Mouse (Mus musculus): ENCODE measurements around the gene Galnt9.

The Galnt9 gene

DNA sequence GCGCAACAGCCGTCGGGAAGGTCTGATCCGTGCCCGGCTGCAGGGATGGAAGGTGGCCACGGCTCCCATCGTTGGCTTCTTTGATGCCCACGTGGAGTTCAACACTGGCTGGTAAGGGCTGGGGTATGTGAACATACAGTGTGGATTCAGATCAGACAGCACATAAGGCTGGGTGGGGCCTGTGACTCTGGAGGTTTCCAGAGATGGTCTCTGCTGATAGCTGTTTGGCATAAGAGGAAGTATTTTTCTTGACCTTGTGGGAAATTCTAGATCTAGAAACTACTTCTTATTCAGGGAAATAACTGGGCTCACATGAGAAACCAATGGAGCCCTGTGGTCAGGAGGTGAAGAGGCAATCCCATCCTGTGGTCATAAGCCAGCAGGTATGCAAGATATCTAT, 45.7 kb downstream of the Galnt9 start:
- DNase-seq (ENCODE audit: low spot score) = no peak

DNA sequence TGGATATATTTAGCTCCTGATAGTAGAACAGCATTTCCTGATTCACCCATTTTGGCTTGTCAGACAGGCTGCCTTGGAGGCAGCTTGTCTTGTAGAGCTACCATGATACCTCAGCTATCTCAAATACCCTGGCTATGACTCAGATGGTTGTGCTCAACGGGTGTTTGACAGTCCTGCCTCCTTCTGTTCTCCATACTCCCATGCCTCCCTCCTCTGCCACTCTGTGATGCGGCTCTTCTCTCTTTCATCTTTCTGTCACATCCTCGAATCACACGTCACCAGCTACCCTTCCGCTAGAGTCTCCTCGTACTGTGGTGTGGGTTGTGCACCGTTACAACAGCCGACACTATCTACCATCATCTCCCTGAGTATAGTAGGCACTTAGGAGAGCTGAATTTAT, 50.3 kb downstream of the Galnt9 start:
- DNase-seq (ENCODE audit: low spot score) = peak; percentile 80

DNA sequence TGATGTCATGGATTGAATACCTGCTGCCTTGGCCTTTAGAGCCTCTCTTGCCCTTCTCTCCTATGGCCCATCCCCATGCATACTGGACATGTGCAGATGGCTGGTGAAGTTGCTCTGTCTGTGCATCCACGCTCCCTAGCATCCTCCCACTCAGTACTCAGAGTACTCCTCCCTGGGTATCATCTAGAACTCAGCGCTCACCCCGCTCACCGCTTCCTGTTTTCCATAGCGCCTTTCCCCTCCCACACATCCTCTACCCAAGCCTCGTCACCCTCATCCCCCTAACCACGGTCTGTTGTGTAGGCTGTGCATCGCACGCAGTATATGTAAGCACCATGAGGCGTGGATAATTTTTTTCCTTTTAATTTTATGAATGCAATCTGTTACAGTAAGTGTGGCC, 51.2 kb downstream of the Galnt9 start:
- DNase-seq (ENCODE audit: low spot score) = peak; percentile 84

DNA sequence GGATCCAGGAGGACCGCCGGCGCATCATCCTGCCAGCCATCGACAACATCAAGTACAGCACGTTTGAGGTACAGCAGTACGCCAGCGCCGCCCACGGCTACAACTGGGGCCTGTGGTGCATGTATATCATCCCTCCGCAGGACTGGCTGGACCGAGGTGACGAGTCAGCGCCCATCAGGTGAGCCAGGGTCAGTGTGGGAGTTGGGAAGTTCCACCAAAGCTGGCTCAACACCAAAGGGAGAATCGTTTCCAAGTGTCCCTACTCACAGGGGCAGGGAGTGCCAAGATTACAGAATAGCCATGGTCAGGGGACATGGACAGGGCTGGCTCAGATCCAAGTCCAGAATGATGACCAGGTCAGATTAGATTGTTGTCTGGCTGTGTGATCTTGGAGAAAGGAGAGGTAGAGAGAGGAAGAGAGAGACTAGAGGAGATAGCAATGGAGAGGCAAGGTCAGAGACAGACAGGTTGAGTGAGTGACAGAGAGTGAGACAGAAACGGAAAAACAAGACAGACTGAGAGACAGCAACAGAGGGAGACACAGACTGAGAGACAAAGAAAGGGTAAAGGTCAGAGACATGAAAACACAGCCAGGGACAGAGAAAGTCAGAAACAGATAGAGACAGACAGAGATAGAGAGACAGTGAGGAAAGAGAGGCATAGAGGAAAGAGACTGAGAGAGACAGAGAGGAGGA, 52.1 kb downstream of the Galnt9 start:
- DNase-seq (ENCODE audit: low spot score) = peak; percentile 26

DNA sequence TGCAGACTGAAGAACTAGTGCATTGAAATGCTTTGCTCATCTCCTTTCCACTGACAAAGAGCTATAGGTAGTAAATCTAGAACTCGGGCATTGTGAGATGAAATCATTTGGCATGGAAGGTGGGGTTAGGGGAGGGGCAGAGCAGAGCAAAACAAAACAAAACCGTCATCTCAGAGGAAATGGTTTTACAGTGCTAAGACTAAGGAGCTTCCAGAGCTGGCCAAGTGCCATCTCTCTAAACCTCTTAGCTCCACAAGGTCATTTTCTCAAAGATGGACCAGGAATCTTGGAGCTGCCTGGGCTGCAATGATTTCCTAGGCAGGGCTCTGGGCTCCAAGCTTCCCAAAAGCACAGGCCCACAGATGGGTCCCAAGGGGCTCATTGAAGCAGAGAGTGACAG, 53.3 kb downstream of the Galnt9 start:
- peak; percentile 61 for DNase-seq (ENCODE audit: low spot score)

DNA sequence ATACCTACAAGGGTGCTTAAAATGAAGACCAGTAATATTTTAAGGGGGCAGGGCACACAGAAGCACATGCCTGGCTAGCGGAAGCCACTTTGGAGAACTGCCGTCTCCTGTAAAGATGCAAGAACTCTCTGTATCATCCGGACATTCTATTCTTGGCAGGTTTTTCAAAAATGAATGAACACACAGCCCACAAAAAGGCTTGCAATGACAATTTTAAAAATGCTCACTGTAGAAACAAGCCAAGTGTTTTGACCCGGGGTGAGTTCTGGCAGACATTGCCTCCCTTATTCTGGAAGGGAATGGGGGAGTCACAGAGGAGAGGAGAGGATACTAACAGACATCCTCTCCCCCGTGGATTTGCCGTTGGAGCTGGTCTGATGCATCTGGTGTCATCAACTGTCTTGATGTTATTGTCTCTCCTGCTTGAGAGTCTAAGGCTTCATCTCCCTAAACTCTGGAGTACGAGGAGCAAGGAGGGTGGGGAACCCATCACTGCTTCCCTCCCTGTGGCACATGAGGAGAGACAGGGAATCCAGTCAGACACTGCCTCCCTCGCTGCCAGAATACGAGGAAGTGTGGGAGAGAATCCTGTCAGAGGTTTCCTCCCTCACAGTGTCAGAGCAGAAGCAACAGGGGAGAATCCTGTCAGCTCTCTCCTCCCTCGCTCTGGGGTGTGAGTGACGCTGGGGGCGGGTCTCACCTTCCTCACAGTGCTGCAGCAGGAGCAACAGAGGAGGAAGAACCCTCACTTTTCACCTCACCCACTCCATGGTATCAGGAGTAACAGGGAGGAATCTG, 54.3 kb downstream of the Galnt9 start:
- DNase-seq (ENCODE audit: low spot score) = peak; percentile 52

DNA sequence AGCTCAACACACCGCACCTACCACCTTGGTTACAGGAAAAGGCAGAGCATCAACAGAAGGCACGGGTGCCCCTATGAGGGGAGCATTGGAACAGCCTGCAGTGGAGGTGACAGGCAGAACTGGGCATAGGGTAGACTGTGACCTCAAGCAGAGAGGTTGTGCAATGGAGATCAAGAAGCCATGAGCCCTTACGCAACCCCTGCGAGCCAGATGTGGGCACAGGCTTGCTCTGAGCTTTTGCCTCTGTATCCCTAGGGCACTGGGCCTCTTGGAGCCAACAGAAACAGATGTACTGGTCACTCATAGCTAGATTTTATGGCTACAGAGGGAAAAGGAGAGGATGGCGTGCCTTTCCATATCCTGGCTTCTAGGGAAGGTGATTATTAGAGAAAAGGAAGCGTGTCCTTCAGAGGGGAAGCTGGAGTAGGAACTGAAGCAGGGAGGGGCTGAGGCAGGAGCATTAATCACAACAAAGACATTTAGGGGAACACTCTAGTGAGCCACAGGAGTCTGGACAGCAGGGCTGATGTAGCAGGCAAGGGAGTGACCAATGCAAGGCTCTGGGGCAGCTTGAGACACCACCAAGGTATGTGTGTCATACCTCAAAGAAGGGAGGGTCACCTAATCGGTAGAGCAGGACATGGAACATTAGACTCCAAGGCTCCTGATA, 59.0 kb downstream of the Galnt9 start:
- DNase-seq (ENCODE audit: low spot score) = no peak

DNA sequence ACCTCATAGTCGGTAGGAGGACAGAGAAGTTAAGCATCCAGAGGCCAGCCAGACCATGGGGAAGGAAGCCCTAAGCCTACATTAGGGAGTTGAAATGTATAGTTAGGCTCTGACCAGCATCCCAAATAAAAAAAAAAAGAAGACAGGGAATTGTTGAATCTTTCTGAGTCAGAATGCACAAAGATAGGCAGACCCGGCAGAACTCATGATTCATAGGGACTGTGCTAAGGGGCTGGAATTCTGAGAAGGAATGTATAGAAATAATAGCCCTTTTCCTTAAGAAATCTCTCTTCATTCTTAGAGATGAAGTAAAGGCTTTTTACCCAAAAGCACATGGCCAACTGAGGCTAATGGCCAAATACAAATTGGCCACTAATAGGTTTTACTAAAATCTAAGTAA, 60.2 kb downstream of the Galnt9 start:
- DNase-seq (ENCODE audit: low spot score) = no peak

DNA sequence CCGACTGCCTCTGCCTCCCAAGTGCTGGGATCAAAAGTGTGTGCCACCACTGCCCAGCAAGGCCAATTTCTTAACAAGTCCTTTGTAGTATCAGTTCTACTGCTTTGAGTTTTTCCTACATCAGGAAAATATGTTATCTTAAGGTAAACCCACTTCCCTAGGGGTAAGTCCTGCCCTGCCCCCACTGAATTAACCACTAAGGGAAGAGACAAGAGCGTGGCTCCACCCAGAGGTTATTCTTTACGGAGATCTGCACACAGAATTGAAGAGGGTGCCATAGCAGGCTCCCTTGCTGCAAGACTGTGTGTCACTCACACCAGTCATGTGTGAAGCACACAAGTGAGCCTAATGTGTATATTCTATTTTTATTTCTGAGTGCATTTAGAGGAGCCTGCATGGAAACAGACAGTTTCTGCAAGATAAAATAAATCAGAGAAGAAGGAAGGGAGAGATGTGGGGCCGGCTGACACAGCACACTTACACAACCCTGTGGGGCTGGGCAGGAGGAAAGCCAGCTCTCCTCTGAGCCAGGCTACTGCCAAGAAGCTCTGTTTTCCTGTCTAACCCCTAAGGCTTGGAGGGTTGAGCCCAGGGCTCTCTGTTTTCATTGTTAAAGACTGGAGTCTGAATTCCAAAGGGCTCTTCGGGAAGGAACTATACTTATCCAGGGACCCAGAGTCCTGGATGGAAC, 61.5 kb downstream of the Galnt9 start:
- DNase-seq (ENCODE audit: low spot score) = peak; percentile 20

DNA sequence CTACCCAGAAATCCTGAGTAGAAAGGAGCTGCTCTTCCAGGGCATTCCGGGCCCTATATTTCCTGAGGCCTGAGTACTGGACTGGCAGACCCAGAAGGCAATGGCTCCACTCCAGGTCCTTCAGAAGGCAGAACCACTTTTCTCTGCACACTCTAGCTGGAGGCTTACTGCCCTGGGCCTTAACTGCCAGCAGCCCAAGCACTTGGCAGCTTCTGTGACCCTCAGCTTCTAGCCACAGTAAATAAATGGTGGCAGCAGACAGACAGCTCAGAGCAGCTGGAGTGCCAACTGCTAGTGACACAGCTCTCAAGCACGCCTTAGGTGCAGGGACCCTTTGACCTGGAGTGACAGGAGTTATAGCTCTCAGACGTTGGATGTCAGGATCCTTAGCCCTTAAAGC, 63.6 kb downstream of the Galnt9 start:
- no peak for DNase-seq (ENCODE audit: low spot score)

DNA sequence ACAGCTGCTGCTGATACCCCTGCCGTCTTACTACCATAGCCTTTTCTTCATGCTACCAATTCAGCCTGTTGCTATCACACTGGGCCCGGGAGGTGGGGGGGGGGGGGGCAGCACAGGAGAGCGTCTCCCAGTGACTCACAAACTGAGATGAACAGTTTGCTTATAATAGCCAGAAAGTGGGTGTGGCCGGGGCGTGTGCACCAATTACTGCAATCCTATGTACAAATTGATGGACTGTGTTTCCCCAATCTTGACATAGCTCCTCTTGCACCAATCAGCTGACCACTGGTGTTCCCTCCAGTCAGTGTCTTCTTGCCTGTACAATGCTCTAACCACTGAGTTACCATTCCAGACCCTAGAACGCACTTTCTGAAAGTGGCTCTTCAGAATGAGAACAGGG, 64.2 kb downstream of the Galnt9 start:
- DNase-seq (ENCODE audit: low spot score) = no peak

DNA sequence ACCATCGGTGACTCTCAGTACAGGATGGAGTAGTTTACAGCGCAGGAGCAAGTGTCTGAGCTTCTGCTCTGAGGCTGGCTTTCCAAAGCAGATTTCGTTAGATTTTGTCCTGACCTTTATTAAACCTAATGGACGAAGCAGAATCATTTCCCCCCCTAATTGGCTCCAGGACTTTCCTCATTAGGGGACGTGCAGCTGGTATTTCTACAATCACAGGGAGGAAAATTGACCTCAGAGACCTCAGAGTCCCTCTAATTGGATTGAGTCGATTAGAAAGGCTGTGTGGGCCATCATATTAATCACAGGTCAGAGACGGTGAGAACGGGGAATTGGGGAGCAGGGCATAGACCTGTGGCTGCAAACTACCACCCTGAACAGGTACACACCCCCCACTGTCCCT, 64.8 kb downstream of the Galnt9 start:
- DNase-seq (ENCODE audit: low spot score) = no peak

DNA sequence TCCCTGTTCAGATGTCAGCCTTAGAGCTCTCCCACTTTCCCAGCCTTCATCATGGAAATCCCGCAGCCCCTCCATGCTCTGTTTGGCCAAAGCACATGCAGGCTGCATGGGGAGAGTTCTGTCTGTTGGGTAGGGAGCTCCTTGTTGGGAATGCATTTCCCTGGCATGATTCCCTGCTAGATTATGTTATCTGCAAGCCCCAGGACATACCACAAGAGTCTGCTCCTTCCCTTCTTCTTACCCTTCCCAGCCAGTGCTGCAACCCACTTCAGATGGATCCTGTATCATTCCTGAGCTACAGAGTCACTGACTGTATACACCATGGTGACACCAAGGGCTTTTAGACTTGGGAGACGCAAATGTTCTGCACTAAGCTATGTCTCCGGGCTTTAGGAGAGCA, 65.3 kb downstream of the Galnt9 start:
- DNase-seq (ENCODE audit: low spot score) = no peak

DNA sequence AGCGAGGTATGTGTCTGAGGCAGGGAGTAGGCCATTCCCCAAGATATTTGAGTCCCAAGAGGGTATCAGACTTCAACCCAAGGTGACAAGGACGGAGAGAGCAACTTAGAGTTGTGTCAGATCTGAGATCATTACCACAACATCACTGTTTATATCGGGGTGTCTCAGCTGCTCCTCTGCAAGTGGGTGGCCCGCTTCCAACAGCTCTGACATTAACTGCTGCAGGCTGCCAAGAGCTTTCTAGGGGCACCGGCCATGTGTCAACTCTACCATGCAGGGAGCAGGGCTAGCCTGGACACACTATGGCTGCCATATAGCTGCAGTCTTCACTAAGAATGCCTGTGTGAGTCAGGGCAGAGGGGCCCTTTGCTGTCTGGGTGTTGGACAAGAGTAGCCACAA, 65.7 kb downstream of the Galnt9 start:
- DNase-seq (ENCODE audit: low spot score) = no peak

DNA sequence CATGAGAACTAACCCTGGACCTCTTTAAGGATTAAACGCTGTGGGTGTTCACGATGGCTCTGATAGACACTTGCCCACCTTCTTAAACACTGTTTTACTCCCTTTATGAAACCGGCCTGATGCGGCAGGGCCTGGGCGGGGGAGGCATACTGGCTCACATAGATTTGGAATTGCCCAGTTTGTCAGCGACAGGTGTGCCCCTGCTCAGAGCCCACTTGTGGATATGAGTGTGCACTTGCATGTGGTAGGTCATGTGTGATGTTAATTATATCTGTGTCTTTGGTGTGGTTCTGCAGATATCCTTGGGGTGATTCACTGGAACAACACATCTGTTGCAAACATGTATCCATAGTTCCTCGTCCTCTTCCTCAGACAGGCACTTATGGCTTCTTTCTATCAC, 66.3 kb downstream of the Galnt9 start:
- no peak for DNase-seq (ENCODE audit: low spot score)

DNA sequence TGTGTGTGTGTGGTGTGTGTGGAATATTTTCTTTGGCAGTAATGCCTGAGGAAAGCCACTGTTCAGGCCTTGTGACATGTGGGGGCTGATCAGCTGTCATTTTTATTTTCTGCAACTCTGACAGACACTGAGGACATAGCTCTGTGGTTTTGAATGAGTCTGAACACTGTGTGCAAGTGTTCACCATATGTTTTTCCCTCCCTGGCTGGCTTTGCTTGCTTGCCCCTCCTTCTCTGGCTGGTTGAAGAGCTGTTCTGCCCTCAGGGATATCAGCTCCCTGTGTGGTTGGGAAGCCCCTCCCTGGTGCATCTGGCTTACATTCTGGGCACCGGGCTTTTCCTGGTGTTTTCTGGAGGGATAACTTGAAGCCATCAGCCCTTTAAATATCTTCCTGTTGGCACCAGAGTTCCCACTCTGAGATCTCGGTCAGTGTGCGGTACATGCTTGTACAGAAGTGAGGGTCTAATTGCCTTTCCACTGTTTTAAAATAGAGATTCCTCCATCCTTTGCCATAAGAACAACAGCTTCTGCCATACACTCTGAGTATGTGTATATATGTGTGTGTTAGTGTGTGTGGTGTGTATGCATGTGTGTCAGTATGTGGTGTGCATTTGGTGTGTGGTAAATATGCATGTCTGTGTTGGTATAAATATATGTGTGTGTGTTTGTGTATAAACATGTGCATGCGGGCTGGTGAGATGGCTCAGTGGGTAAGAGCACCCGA, 67.4 kb downstream of the Galnt9 start:
- no peak for DNase-seq (ENCODE audit: low spot score)

DNA sequence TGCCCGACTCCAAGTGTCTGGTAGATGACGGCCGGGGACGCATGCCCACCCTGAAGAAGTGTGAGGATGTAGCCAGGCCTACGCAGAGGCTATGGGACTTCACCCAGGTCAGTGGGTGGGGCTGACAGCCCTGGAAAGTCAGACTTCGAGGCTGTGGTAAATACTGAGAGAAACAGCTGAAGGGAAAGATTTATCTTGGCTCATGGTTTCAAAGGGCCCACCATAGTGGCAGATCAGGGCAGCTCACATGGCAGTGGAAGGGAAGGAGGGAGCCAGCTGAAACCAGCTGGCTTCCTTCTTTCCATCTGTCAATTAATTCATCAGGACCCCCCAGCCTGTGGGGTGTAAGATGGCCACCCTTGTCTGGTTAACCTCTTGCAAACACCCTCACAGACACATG, 75.1 kb downstream of the Galnt9 start:
- DNase-seq (ENCODE audit: low spot score) = no peak

DNA sequence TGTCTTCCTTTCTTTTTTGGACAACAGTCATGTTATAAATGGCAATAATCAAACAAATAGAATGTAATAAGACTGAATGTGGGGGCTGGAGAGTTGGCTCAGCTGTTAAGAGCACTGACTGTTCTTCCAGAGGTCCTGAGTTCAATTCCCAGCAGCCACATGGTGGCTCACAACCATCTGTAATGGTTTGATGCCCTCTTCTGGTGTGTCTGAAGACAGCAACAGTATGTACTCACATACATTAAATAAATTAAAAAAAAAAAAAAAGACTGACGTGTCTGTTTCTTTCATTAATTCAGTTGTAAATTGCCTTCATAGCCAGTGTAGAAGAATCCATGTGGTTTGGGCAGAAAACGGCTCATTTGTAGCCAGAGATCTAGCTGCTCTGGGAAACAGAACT, 80.2 kb downstream of the Galnt9 start:
- no peak for DNase-seq (ENCODE audit: low spot score)

DNA sequence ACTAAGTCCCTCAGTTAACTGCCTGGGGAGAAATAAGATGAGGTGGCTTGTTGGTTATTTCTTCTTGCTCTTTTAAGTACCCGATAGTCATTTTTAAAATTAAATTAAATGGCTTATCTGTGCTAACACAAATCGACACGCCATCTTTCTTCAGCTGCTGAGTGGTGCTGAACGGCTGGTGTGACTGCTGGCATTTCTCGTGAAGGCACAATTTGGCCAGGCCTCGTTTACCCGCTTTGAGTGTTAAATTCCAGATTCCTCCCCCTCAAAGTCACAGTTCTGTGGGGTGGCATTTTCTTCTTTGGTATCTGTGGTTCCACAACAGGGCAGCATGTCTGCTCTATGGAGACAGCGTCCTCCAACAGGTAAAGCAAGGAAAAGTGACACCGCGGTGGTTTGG, 83.2 kb downstream of the Galnt9 start:
- no peak for DNase-seq (ENCODE audit: low spot score)

DNA sequence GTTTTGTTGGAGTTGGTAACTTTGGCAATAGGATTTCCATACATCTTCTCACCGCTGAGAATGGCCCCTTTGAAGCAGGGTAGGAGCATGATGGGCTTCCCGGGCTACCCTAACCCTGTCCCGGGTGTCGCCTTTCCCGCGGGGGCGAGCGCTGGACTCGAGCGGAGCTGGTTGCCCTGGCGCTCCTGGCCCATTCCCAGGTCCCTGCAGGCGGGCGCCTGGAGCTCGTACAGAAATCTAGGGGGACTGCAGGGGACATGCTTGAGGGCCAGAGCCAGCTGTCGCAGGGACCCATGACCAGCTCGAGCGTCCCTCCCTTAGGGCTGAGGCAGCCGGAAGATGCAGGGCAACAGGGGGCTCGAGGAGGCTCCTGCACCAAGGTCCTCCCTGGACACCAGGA, 84.0 kb downstream of the Galnt9 start:
- no peak for DNase-seq (ENCODE audit: low spot score)

DNA sequence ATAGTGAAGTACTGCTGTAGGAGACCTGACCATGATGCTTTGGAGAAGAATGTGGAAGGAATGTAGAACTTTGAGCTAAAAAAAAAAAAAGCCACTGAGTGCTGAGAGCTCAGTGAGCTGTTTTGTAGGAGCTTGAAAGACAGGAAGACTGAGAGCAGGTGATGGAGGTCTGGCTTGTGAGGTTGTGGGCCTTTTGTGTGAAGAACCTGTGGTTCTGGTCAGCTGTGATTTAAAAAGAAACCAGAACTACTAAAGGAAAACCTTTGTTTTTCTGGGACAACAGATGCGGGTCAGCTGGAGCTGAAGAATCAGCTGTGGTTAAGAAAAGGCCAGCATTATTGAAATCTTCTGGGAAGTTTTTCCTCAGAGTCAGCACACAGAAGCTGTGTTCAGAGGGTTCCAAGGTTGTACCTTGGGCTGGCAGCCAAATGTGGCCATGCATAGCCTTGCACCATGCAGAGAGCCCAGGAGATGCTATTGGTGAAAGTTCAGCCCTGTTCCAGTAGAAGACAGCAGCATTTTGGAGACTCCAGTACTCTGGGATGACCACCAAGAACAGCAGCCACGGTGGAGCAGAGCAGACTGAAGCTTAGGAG, 85.5 kb downstream of the Galnt9 start:
- no peak for DNase-seq (ENCODE audit: low spot score)
